ENCODE assay signal across 8 mouse cellular contexts in the genomic region with DNA sequence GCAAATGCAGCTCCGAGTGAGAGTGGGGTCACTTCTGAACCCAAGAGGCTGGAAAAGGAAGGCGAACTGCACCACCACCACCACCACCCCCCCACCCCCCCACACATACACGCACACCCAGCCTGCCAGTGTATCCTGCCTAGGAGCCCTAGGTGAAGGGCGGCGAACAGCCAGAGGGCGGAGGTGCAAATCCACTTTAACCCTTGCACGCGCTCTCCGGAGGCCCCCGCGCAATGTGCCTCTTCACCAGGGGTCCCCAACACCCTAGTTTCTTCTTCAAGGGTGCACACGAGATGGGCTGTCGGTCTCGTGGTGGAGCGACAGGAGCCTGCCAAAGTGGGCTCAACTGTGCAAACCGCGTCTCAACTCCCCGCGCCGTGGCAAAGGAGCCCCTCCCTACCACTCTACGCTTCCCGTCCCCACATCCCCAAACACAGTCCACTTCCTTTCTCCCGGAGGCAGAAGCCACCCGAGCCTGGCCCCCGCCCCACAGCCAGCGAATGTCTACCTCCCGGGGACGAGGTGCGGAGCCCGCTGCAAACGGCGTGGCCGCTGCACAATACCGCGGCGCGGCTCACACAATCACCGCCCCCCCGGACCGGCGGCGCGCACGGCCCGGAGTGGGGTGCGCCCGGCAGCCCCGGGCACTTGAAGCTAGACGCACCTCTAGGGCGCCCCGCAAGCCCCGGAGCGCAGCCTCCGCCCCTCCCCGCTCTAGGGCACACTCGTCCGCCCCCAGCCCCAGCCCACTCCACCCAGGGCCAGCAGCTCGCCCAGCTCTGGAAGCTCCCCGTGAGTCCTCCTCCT. TPM values are rescaled to one million over a fixed set of nuclear protein-coding genes. Genes with fewer than 3 reads are reported as not detected.
A peak's percentile ranks its signal among the peaks of the same experiment; 100 is the strongest.
DNase-seq lines count a peak whose midpoint lies in the region; ATAC-seq and TF ChIP-seq lines count a peak whose summit lies in the region.

No protein-coding gene starts in this region.

- in situ Hi-C loops in Patski (cut with MboI; ENCODE audit: low pct_unique_long_range_greater_than_20kb): no loop called here

- intact Hi-C loops in gastrocnemius, postnatal 14 days (cut with DNase I; ENCODE audit: low total_unique reads): no loop called here

- peaks cover 12% of the 10 kb centered on the region for H3K36me3 ChIP-seq in erythroblast, embryonic 14.5 days (ENCODE audit: control insufficient read depth)
- no peaks in the 10 kb centered on the region for H3K36me3 ChIP-seq in liver, embryonic 16.5 days (ENCODE audit: control insufficient read depth, insufficient read depth)
- H3K36me3 ChIP-seq in neural tube, embryonic 12.5 days: no peaks in the 10 kb centered on the region

- peak overlapping the region; percentile 64 for H3K4me3 ChIP-seq in erythroblast, embryonic 14.5 days (replicated peaks)
- H3K4me3 ChIP-seq in liver, embryonic 16.5 days (ENCODE audit: low read depth, low read length): peak overlapping the region; percentile 75
- H3K4me3 ChIP-seq in neural tube, embryonic 12.5 days: peak overlapping the region; percentile 94

- no peak for TF ChIP-seq CTCF in Patski (IDR thresholded peaks at IDR 0.05)

- CTCF ChIA-PET in Patski (lab: Charles Lee): interaction anchor here (1.2 kb wide), 1 partner anchor 16 kb away, joined by 3 read pairs; no protein-coding TSS in a partner anchor

- ATAC-seq in erythroblast, adult 5-6 weeks (replicated peaks; ENCODE audit: low FRiP score, poor library complexity, severe bottlenecking): no peak
- ATAC-seq in Patski: peak; percentile 25
- ATAC-seq in liver, embryonic 16.5 days (ENCODE audit: low read depth): peak; percentile 22
- ATAC-seq in neural tube, embryonic 12.5 days (ENCODE audit: low FRiP score, low read depth): peak; percentile 42

- H3K4me1 ChIP-seq in erythroblast, embryonic 14.5 days (ENCODE audit: control insufficient read depth): peaks cover 45% of the 10 kb centered on the region
- H3K4me1 ChIP-seq in liver, embryonic 16.5 days (ENCODE audit: control insufficient read depth, low read depth, low read length): peaks cover 45% of the 10 kb centered on the region
- H3K4me1 ChIP-seq in neural tube, embryonic 12.5 days: peaks cover 36% of the 10 kb centered on the region

- WGBS in liver, embryonic 16.5 days (ENCODE audit: insufficient replicate concordance): under 1% methylated on average over 59 of the region's 59 CpGs
- 1% methylated on average over 59 of the region's 59 CpGs for WGBS in neural tube, embryonic 12.5 days

- peak overlapping the region; percentile 94 for H3K4me2 ChIP-seq in liver, embryonic 16.5 days (ENCODE audit: low read depth, low read length)
- H3K4me2 ChIP-seq in neural tube, embryonic 12.5 days (replicated peaks): peak overlapping the region; percentile 98

- no peaks in the 10 kb centered on the region for H3K9me3 ChIP-seq in erythroblast, embryonic 14.5 days (ENCODE audit: control insufficient read depth, low read length)
- no peaks in the 10 kb centered on the region for H3K9me3 ChIP-seq in liver, embryonic 16.5 days (replicated peaks; ENCODE audit: control insufficient read depth, low read length)
- H3K9me3 ChIP-seq in neural tube, embryonic 12.5 days: no peaks in the 10 kb centered on the region

- peaks cover 40% of the 10 kb centered on the region for H3K27me3 ChIP-seq in erythroblast, embryonic 14.5 days (ENCODE audit: control insufficient read depth)
- H3K27me3 ChIP-seq in Patski: no peaks in the 10 kb centered on the region
- H3K27me3 ChIP-seq in liver, embryonic 16.5 days (ENCODE audit: control insufficient read depth, insufficient read depth, low read depth, low read length): peaks cover 28% of the 10 kb centered on the region
- H3K27me3 ChIP-seq in neural tube, embryonic 12.5 days (replicated peaks): no peaks in the 10 kb centered on the region

- DNase-seq in Patski (ENCODE audit: low read depth, low spot score): no peak
- peak; percentile 52 for DNase-seq in gastrocnemius, postnatal 14 days
- DNase-seq in induced T-regulatory cell, adult 2 months (ENCODE audit: low read depth): peak; percentile 54
- no peak for DNase-seq in natural killer cell, adult 2 months (ENCODE audit: low spot score in 2 of 2)

- H3K27ac ChIP-seq in liver, embryonic 16.5 days (ENCODE audit: low read length): peak overlapping the region; percentile 86
- peak overlapping the region; percentile 96 for H3K27ac ChIP-seq in neural tube, embryonic 12.5 days

- POLR2A ChIA-PET in Patski (lab: Charles Lee): interaction anchor here (0.6 to 1.9 kb wide), 4 partner anchors 9 to 85 kb away, joined by 3 to 5 read pairs (median 4); no protein-coding TSS in a partner anchor

- peak overlapping the region; percentile 72 for H3K9ac ChIP-seq in liver, embryonic 16.5 days (ENCODE audit: low read depth, low read length)
- peak overlapping the region; percentile 97 for H3K9ac ChIP-seq in neural tube, embryonic 12.5 days

RNA-seq across cellular contexts. Expression of gene 4930404H24Rik, which starts 49.0 kb away (rescaled TPM):
- not detected in 2 replicates for polyA plus RNA-seq in erythroblast, embryonic 14.5 days (2012)
- total RNA-seq in erythroblast, adult 5-6 weeks (2015; ENCODE audit: low replicate concordance): 7.1 TPM in 1 of 2 replicates, not detected in the other
- not detected in 2 replicates for total RNA-seq in erythroblast, adult 5-6 weeks (2017; ENCODE audit: low replicate concordance)
- polyA plus RNA-seq in Patski (2021): not detected
- total RNA-seq in gastrocnemius, postnatal 14 days (2021): not detected
- not detected in 2 replicates for polyA plus RNA-seq in liver, embryonic 16.5 days (2015; fragmentation: Nextera tagmentation; extraction: Ambion mirVana)
- not detected in 2 replicates for polyA plus RNA-seq in neural tube, embryonic 12.5 days (2016; fragmentation: Nextera tagmentation; extraction: Ambion mirVana)

Comparison
In these comparisons a context has a peak if more than half of its experiments do, and no peak if none do; other contexts are left out.
1. DNase-seq: peak in gastrocnemius, postnatal 14 days (single experiment) and induced T-regulatory cell, adult 2 months (single experiment); none in Patski (single experiment) and natural killer cell, adult 2 months (0 of 2).
2. Peak in every context shown above with its lines, with median percentiles within 50 percentile points of each other: H3K4me3 ChIP-seq.